Mouse (Mus musculus) testis, adult 2 months (tissue): ENCODE results near the gene Hemgn.

Source experiments
- CTCF ChIP-seq: fragments of 200-500 bp; IDR thresholded peaks from 2 replicates; pipeline ENCODE4 v1.5.1; 2012; ENCODE audit warnings: low read depth, mild to moderate bottlenecking, inconsistent platforms, low read length, moderate library complexity; ENCODE audit not compliant: control insufficient read depth, insufficient read depth, insufficient replicate concordance
- POLR2A ChIP-seq: fragments of 200-500 bp; IDR thresholded peaks from 2 replicates; pipeline ENCODE4 v1.6.1; 2012; ENCODE audit warnings: low read depth, mild to moderate bottlenecking, inconsistent platforms, low read length, moderate library complexity; ENCODE audit not compliant: control insufficient read depth

DNA sequence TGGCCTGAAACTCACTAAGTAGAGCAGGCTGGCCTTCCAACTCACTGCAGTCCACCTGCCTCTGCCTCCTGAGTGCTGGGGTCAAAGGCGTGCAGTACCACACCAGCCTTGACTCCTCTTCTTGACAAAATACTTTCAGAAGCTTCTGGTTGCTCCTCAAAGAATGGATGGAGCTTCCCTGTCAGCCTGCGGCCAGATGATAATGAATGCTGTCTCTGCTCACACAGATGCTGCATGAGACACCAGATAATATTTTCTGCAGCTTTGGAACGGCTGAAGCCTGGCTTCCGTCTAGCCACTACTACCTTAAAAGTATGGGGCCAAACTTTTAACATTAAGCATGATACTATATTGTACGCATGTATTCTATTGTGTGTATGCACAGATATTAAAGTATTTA, 2.6 kb downstream of the Hemgn start:
- TF ChIP-seq CTCF (no peak), POLR2A (no peak)
